Mouse (Mus musculus) forebrain, embryonic 16.5 days (tissue): ENCODE measurements around the gene Bcl6. TPM values are rescaled to one million over a fixed set of nuclear protein-coding genes. Genes with fewer than 3 reads are reported as not detected.

Source experiments
- ATAC-seq: fragments of 200-750 bp; cut with Nextera tagmentation; 2 replicates; pipeline ENCODE4 v1.8.0; 2017; ENCODE audit warnings: mild to moderate bottlenecking, moderate library complexity
- H3K27ac ChIP-seq: fragments of 300-500 bp; sonication (generic); 2 replicates; pipeline ENCODE4 v1.5.1; 2014; ENCODE audit warnings: low read length, control low read depth
- H3K27me3 ChIP-seq: fragments of 300-500 bp; sonication (generic); replicated peaks from 2 replicates; pipeline ENCODE4 v1.6.1; 2014; ENCODE audit warnings: low read length; ENCODE audit not compliant: control insufficient read depth, insufficient read depth
- H3K36me3 ChIP-seq: fragments of 300-500 bp; sonication (generic); 2 replicates; pipeline ENCODE4 v1.6.1; 2014; ENCODE audit not compliant: control insufficient read depth, insufficient read depth
- H3K4me1 ChIP-seq: fragments of 300-500 bp; sonication (generic); replicated peaks from 2 replicates; pipeline ENCODE4 v1.6.1; 2014; ENCODE audit warnings: low read length; ENCODE audit not compliant: control insufficient read depth, insufficient read depth
- H3K4me2 ChIP-seq: fragments of 300-500 bp; sonication (generic); 2 replicates; pipeline ENCODE4 v1.6.1; 2014; ENCODE audit warnings: mild to moderate bottlenecking, low read length, control low read depth
- H3K4me3 ChIP-seq: fragments of 300-500 bp; sonication (generic); replicated peaks from 2 replicates; pipeline ENCODE4 v1.5.1; 2014; ENCODE audit warnings: mild to moderate bottlenecking, low read length, control low read depth
- H3K9ac ChIP-seq: fragments of 300-500 bp; sonication (generic); replicated peaks from 2 replicates; pipeline ENCODE4 v1.6.1; 2014; ENCODE audit warnings: low read depth, low read length, control low read depth
- H3K9me3 ChIP-seq: fragments of 300-500 bp; sonication (generic); 2 replicates; pipeline ENCODE4 v1.6.1; 2016; ENCODE audit warnings: low read length; ENCODE audit not compliant: control insufficient read depth
- WGBS: fragments of 180-500 bp; shearing (Covaris S2); extraction: QIAGEN DNeasy Blood & Tissue Kit; methylation state at CpG from one replicate; pipeline ENCODE4 v1.1.7; 2014; 5-methylcytosine and 5-hydroxymethylcytosine counted together
- polyA plus RNA-seq: library from polyadenylated mRNA; unstranded; fragments of >200 nt; fragmentation: Nextera tagmentation; extraction: Ambion mirVana; gene quantifications from 2 replicates; pipeline ENCODE4 v1.2.1, GENCODE M21; 2015

Bcl6 gene
- polyA plus RNA-seq, 1 experiment from 2014 or later = 2.4 TPM

GRCm38 (mm10) chr16:24016742-24017141, 28.1 kb upstream of the Bcl6 start:
- no peak overlapping the region for H3K9ac ChIP-seq
- H3K4me1 ChIP-seq = no peaks in the 10 kb centered on the region
- WGBS = 74% methylated on average over 5 of the region's 5 CpGs
- no peaks in the 10 kb centered on the region for H3K9me3 ChIP-seq
- no peak overlapping the region for H3K4me3 ChIP-seq
- no peak overlapping the region for H3K27ac ChIP-seq
- H3K4me2 ChIP-seq = no peak overlapping the region
- ATAC-seq = no peak
- H3K36me3 ChIP-seq = no peaks in the 10 kb centered on the region
- no peaks in the 10 kb centered on the region for H3K27me3 ChIP-seq

GRCm38 (mm10) chr16:24016273-24016672, 27.6 kb upstream of the Bcl6 start:
- Histone ChIP-seq H3K4me3 (no peak overlapping the region), H3K27me3 (no peaks in the 10 kb centered on the region), H3K36me3 (no peaks in the 10 kb centered on the region), H3K4me1 (no peaks in the 10 kb centered on the region), H3K9ac (no peak overlapping the region), H3K9me3 (no peaks in the 10 kb centered on the region), H3K4me2 (no peak overlapping the region), H3K27ac (no peak overlapping the region)
- 52% methylated on average over 6 of the region's 6 CpGs for WGBS
- ATAC-seq = no peak

GRCm38 (mm10) chr16:24014378-24014777, 25.7 kb upstream of the Bcl6 start:
- no peak overlapping the region for H3K27ac ChIP-seq
- H3K36me3 ChIP-seq = no peaks in the 10 kb centered on the region
- no peaks in the 10 kb centered on the region for H3K4me1 ChIP-seq
- H3K9me3 ChIP-seq = no peaks in the 10 kb centered on the region
- no peaks in the 10 kb centered on the region for H3K27me3 ChIP-seq
- WGBS = 91% methylated on average over 3 of the region's 3 CpGs
- no peak overlapping the region for H3K9ac ChIP-seq
- no peak overlapping the region for H3K4me3 ChIP-seq
- no peak overlapping the region for H3K4me2 ChIP-seq
- no peak for ATAC-seq

DNA sequence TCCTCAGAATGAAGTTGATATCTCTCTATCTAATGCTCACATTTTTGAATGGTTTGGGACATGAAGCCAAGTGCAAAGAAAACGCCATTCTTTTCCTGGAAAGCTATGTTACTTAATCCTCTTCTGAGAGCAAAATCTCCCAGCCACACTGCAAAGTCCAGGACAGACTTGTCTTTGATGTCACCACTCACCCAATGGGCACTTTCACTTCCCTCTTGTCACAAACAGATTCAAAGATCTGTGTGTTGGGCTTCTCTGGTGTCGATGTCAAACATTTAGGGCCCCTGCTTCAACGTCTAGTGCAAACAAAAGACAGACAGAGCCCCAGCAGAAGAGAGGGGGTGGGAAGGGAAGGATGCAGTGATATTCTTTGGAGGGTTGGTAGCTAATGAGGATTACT, 23.4 kb upstream of the Bcl6 start:
- no peaks in the 10 kb centered on the region for H3K9me3 ChIP-seq
- H3K4me1 ChIP-seq = no peaks in the 10 kb centered on the region
- H3K4me3 ChIP-seq = no peak overlapping the region
- ATAC-seq = no peak
- 50% methylated on average over 3 of the region's 3 CpGs for WGBS
- no peak overlapping the region for H3K4me2 ChIP-seq
- H3K27ac ChIP-seq = no peak overlapping the region
- no peak overlapping the region for H3K9ac ChIP-seq
- no peaks in the 10 kb centered on the region for H3K36me3 ChIP-seq
- no peaks in the 10 kb centered on the region for H3K27me3 ChIP-seq

GRCm38 (mm10) chr16:24011306-24011705, 22.7 kb upstream of the Bcl6 start:
- Histone ChIP-seq H3K4me1 (no peaks in the 10 kb centered on the region), H3K27me3 (no peaks in the 10 kb centered on the region), H3K9me3 (no peaks in the 10 kb centered on the region), H3K36me3 (no peaks in the 10 kb centered on the region), H3K27ac (no peak overlapping the region), H3K4me2 (no peak overlapping the region), H3K4me3 (no peak overlapping the region), H3K9ac (no peak overlapping the region)
- 76% methylated on average over 3 of the region's 3 CpGs for WGBS
- ATAC-seq = no peak

- H3K4me2 ChIP-seq = no peak overlapping the region
- H3K4me3 ChIP-seq = no peak overlapping the region
- H3K9ac ChIP-seq = no peak overlapping the region
- no peak overlapping the region for H3K27ac ChIP-seq
- H3K4me1 ChIP-seq = no peaks in the 10 kb centered on the region
- 98% methylated on average over 2 of the region's 2 CpGs for WGBS
- no peaks in the 10 kb centered on the region for H3K36me3 ChIP-seq
- ATAC-seq = no peak
- H3K9me3 ChIP-seq = no peaks in the 10 kb centered on the region
- no peaks in the 10 kb centered on the region for H3K27me3 ChIP-seq
Observed at GRCm38 (mm10) chr16:24009891-24010290, 21.2 kb upstream of the Bcl6 start.

DNA sequence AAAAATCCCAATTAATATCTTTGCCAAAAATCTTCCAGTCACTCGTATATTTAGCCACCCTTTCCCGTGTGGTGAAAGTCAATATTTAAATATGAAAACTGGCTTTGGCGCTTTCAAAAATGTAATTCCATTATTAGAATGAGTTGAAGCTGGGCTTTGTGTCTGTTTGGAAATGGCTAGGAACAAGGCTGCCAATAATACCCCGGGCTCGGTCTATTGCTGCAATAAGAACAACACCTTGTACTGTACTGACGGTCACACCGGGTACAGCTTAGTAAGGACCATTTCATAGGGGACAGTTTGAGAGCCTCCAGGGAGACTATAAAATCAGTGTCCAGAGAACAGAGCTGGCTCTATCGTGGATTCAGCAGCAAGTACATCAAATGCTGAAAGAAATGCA, 17.3 kb upstream of the Bcl6 start:
- 83% methylated on average over 8 of the region's 8 CpGs for WGBS
- no peak overlapping the region for H3K27ac ChIP-seq
- no peak overlapping the region for H3K4me3 ChIP-seq
- H3K36me3 ChIP-seq = no peaks in the 10 kb centered on the region
- no peak for ATAC-seq
- H3K27me3 ChIP-seq = no peaks in the 10 kb centered on the region
- H3K4me2 ChIP-seq = no peak overlapping the region
- no peak overlapping the region for H3K9ac ChIP-seq
- H3K4me1 ChIP-seq = no peaks in the 10 kb centered on the region
- no peaks in the 10 kb centered on the region for H3K9me3 ChIP-seq

DNA sequence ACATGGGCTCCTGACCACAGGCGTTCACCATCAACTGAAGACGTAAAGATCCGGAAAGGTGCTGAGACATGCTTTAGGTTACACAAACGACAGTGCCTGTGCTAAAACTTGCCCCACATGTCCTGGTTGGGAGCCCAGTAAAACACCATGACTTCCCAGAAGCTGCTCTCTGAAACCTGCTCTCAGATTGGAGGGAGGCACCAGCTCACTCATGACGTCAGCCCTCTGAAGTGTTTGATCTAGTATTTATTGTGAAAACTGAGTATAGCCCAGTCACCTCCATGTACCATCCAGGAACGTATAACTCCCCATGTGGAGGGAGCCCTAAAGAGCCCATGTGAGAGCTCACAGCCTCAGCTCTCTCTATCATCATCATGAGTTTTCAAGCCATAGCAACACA, 9.3 kb upstream of the Bcl6 start:
- no peaks in the 10 kb centered on the region for H3K4me1 ChIP-seq
- WGBS = 90% methylated on average over 6 of the region's 6 CpGs

DNA sequence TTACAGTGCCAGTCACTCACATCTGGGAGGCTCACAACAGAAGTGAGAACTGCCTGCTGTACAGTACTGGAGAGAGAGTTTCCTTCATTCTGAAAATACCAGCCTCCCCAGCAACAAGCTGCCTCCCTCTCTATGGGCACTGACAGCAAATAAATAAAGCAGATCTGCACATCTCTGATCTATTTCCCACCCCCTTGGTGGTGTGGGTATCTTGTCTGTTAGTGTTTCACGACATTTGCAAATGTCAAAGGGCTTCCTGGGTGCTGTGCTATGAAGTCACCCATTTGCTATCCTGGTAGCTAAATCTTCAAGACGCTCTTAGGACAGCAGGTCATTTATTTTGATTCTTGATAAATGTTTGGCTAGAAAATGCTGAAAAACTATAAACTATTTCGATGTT, 8.6 kb upstream of the Bcl6 start:
- Histone ChIP-seq H3K27me3 (no peaks in the 10 kb centered on the region), H3K9ac (no peak overlapping the region), H3K4me2 (no peak overlapping the region), H3K27ac (no peak overlapping the region), H3K4me1 (no peaks in the 10 kb centered on the region), H3K36me3 (no peaks in the 10 kb centered on the region), H3K9me3 (no peaks in the 10 kb centered on the region), H3K4me3 (no peak overlapping the region)
- ATAC-seq = no peak
- 90% methylated on average over 3 of the region's 3 CpGs for WGBS

More for the DNA sequence above, 9.3 kb upstream of the Bcl6 start:
- Histone ChIP-seq H3K27ac (no peak overlapping the region), H3K27me3 (no peaks in the 10 kb centered on the region), H3K36me3 (no peaks in the 10 kb centered on the region), H3K9me3 (no peaks in the 10 kb centered on the region), H3K9ac (no peak overlapping the region), H3K4me2 (no peak overlapping the region), H3K4me3 (no peak overlapping the region)
- ATAC-seq = no peak

GRCm38 (mm10) chr16:23996342-23996741, 7.7 kb upstream of the Bcl6 start:
- no peak overlapping the region for H3K4me2 ChIP-seq
- no peak overlapping the region for H3K27ac ChIP-seq
- no peak for ATAC-seq
- H3K4me3 ChIP-seq = no peak overlapping the region
- no peak overlapping the region for H3K9ac ChIP-seq
- WGBS = 92% methylated on average over 7 of the region's 7 CpGs
- H3K36me3 ChIP-seq = no peaks in the 10 kb centered on the region
- no peaks in the 10 kb centered on the region for H3K27me3 ChIP-seq
- H3K4me1 ChIP-seq = peaks cover 2% of the 10 kb centered on the region
- no peaks in the 10 kb centered on the region for H3K9me3 ChIP-seq
